26 mouse cellular contexts compared by ENCODE assay signal in genomic region chr10:3867298-3867697, GRCm38 (mm10).
A peak's percentile ranks its signal among the peaks of the same experiment; 100 is the strongest.
DNase-seq lines count a peak whose midpoint lies in the region; ATAC-seq and TF ChIP-seq lines count a peak whose summit lies in the region.
"Had no signal": no experiment of that assay in that cellular context is flagged by ENCODE, and none has a peak within 500 bp of the region (broad histone marks: within the 10 kb centered on the region; RNA-seq: fewer than 3 reads in every experiment).

No protein-coding gene starts in this region.

- no peak for TF ChIP-seq POLR2A in heart, adult 2 months (IDR thresholded peaks at IDR 0.05; ENCODE audit: insufficient read depth, low read depth, low read length)

- H3K27ac ChIP-seq in heart, adult 2 months: no peak overlapping the region
- H3K27ac ChIP-seq in lung, embryonic 14.5 days (ENCODE audit: low read depth): no peak overlapping the region
- H3K27ac ChIP-seq in stomach, postnatal 0 days (replicated peaks): no peak overlapping the region
- H3K27ac ChIP-seq in forebrain, postnatal 0 days (ENCODE audit: low read depth, low read length): no peak overlapping the region
- H3K27ac ChIP-seq: embryonic facial prominence, embryonic 12.5 days; embryonic facial prominence, embryonic 15.5 days; heart, embryonic 10.5 days; heart, embryonic 13.5 days; hindbrain, embryonic 14.5 days; hindbrain, postnatal 0 days had no signal

- peaks cover 3% of the 10 kb centered on the region for H3K4me1 ChIP-seq in heart, adult 2 months (ENCODE audit: control insufficient read depth, insufficient read depth, low read length)
- peaks cover 12% of the 10 kb centered on the region; the same call in 1 of the 2 replicates for H3K4me1 ChIP-seq in lung, embryonic 14.5 days (ENCODE audit: insufficient read depth)
- H3K4me1 ChIP-seq in stomach, postnatal 0 days (replicated peaks; ENCODE audit: control insufficient read depth, insufficient read depth): 0 out of 2 replicates have a peak, but pooled peaks cover 3% of the 10 kb centered on the region
- H3K4me1 ChIP-seq in forebrain, postnatal 0 days (ENCODE audit: insufficient read depth): no peaks in the 10 kb centered on the region

- H3K9ac ChIP-seq in heart, adult 2 months (ENCODE audit: low read depth, low read length): no peak overlapping the region
- H3K9ac ChIP-seq in lung, embryonic 14.5 days: no peak overlapping the region
- H3K9ac ChIP-seq in stomach, postnatal 0 days (ENCODE audit: low read length): no peak overlapping the region
- no peak overlapping the region for H3K9ac ChIP-seq in forebrain, postnatal 0 days
- H3K9ac ChIP-seq: embryonic facial prominence, embryonic 12.5 days; embryonic facial prominence, embryonic 15.5 days; heart, embryonic 13.5 days; hindbrain, embryonic 14.5 days had no signal

- no peak for DNase-seq in heart, adult 2 months
- DNase-seq in heart, adult 11 months: no peak
- DNase-seq in lung, embryonic 14.5 days: no peak
- DNase-seq in lung, postnatal 25 days (ENCODE audit: low spot score): no peak
- no peak for DNase-seq in stomach, postnatal 0 days (ENCODE audit: low spot score)
- no peak for DNase-seq in forebrain, postnatal 0 days
- DNase-seq: adrenal gland, postnatal 10 days; adrenal gland, postnatal 36 days; B cell, adult 2 months; cerebellum, adult 18-20 months; cerebellum, adult 9-11 months; cerebellum, postnatal 25 days; gastrocnemius, postnatal 14 days; heart, adult 18-20 months; heart, postnatal 14 days; heart, postnatal 4 days had no signal

- peaks cover 4% of the 10 kb centered on the region for H3K36me3 ChIP-seq in heart, adult 2 months (ENCODE audit: control insufficient read depth, insufficient read depth, low read length)
- no peaks in the 10 kb centered on the region for H3K36me3 ChIP-seq in lung, embryonic 14.5 days (ENCODE audit: insufficient read depth)
- H3K36me3 ChIP-seq in stomach, postnatal 0 days (ENCODE audit: control insufficient read depth, insufficient read depth, low read length): no peaks in the 10 kb centered on the region
- H3K36me3 ChIP-seq in forebrain, postnatal 0 days (ENCODE audit: insufficient read depth): no peaks in the 10 kb centered on the region
- H3K36me3 ChIP-seq: embryonic facial prominence, embryonic 12.5 days; embryonic facial prominence, embryonic 15.5 days; heart, embryonic 10.5 days; heart, embryonic 13.5 days had no signal

- intact Hi-C loops in heart, adult 2 months (cut with DNase I): no loop called here

- no peaks in the 10 kb centered on the region; the same call in none of the 2 replicates for H3K79me2 ChIP-seq in heart, adult 2 months (replicated peaks; ENCODE audit: control insufficient read depth, insufficient read depth, low read length)

- no peak overlapping the region for H3K4me2 ChIP-seq in lung, embryonic 14.5 days
- H3K4me2 ChIP-seq in stomach, postnatal 0 days (replicated peaks; ENCODE audit: low read depth): no peak overlapping the region
- H3K4me2 ChIP-seq in forebrain, postnatal 0 days (ENCODE audit: low read depth): no peak overlapping the region
- H3K4me2 ChIP-seq: embryonic facial prominence, embryonic 12.5 days; embryonic facial prominence, embryonic 15.5 days; heart, embryonic 13.5 days; hindbrain, embryonic 14.5 days had no signal

- no peak for ATAC-seq in lung, embryonic 14.5 days (ENCODE audit: insufficient read depth)
- no peak for ATAC-seq in stomach, postnatal 0 days (ENCODE audit: low FRiP score, low TSS enrichment)
- no peak for ATAC-seq in forebrain, postnatal 0 days
- ATAC-seq: forebrain, embryonic 14.5 days; hindbrain, postnatal 0 days; inflammation-experienced regulatory T-cells, adult 6 months; intestine, postnatal 0 days had no signal

- no peak for TF ChIP-seq EP300 in heart, adult 2 months (IDR thresholded peaks at IDR 0.05; ENCODE audit: insufficient read depth, low read depth, low read length)
- TF ChIP-seq EP300 in stomach, postnatal 0 days (optimal IDR thresholded peaks at IDR 0.05): no peak

- H3K9me3 ChIP-seq in lung, embryonic 14.5 days (ENCODE audit: low read depth, low read length): no peaks in the 10 kb centered on the region
- H3K9me3 ChIP-seq in stomach, postnatal 0 days (ENCODE audit: control insufficient read depth, low read length): no peaks in the 10 kb centered on the region
- no peaks in the 10 kb centered on the region for H3K9me3 ChIP-seq in forebrain, postnatal 0 days (ENCODE audit: low read length)
- H3K9me3 ChIP-seq: embryonic facial prominence, embryonic 12.5 days; embryonic facial prominence, embryonic 15.5 days; heart, embryonic 10.5 days; heart, embryonic 13.5 days had no signal

- H3K4me3 ChIP-seq in heart, adult 2 months: no peak overlapping the region
- no peak overlapping the region for H3K4me3 ChIP-seq in lung, embryonic 14.5 days (ENCODE audit: low read depth, low read length)
- H3K4me3 ChIP-seq in stomach, postnatal 0 days (ENCODE audit: low read depth, low read length): no peak overlapping the region
- no peak overlapping the region for H3K4me3 ChIP-seq in forebrain, postnatal 0 days (ENCODE audit: low read depth, low read length)
- H3K4me3 ChIP-seq: embryonic facial prominence, embryonic 12.5 days; embryonic facial prominence, embryonic 15.5 days; heart, embryonic 10.5 days; heart, embryonic 13.5 days had no signal

- no peaks in the 10 kb centered on the region for H3K27me3 ChIP-seq in heart, adult 2 months (ENCODE audit: control insufficient read depth, insufficient read depth, low read length)
- no peaks in the 10 kb centered on the region for H3K27me3 ChIP-seq in lung, embryonic 14.5 days (ENCODE audit: insufficient read depth, low read length)
- H3K27me3 ChIP-seq in stomach, postnatal 0 days (ENCODE audit: control insufficient read depth, insufficient read depth, low read length): no peaks in the 10 kb centered on the region
- no peaks in the 10 kb centered on the region for H3K27me3 ChIP-seq in forebrain, postnatal 0 days (ENCODE audit: insufficient read depth, low read length)
- H3K27me3 ChIP-seq: CH12.LX; embryonic facial prominence, embryonic 12.5 days; embryonic facial prominence, embryonic 15.5 days; heart, embryonic 13.5 days had no signal

- 0 out of 2 replicates have a peak, but pooled peaks have one; percentile 11 for TF ChIP-seq CTCF in heart, adult 2 months (IDR thresholded peaks at IDR 0.05)
- TF ChIP-seq CTCF in lung, embryonic 14.5 days (IDR thresholded peaks at IDR 0.05; ENCODE audit: low read depth): 0 out of 2 replicates have a peak, but pooled peaks have one; percentile 4
- TF ChIP-seq CTCF in stomach, postnatal 0 days (IDR thresholded peaks at IDR 0.05; ENCODE audit: low read depth): peak; percentile 14; the same call in 1 of the 2 replicates
- TF ChIP-seq CTCF in forebrain, postnatal 0 days (IDR thresholded peaks at IDR 0.05; ENCODE audit: low read depth): no peak
